Mouse (Mus musculus) liver, postnatal 0 days (tissue): Measurements from ENCODE around the gene Heca. TPM values are rescaled to one million over a fixed set of nuclear protein-coding genes. Genes with fewer than 3 reads are reported as not detected.

Source experiments
- ATAC-seq: fragments of 200-750 bp; cut with Nextera tagmentation; 2 replicates; pipeline ENCODE4 v1.8.0; 2017; ENCODE audit warnings: mild to moderate bottlenecking, moderate library complexity
- DNase-seq: peaks from one replicate; pipeline ENCODE4 v3.0.0-alpha.2; 2016
- H3K27ac ChIP-seq: fragments of 300-500 bp; sonication (generic); 2 replicates; pipeline ENCODE4 v1.5.1; 2014; ENCODE audit warnings: antibody characterized with exemption, moderate library complexity, mild to moderate bottlenecking, low read depth
- H3K27me3 ChIP-seq: fragments of 300-500 bp; sonication (generic); 2 replicates; pipeline ENCODE4 v1.6.1; 2014; ENCODE audit warnings: low read length, control low read depth, mixed read lengths; ENCODE audit not compliant: insufficient read depth
- H3K36me3 ChIP-seq: fragments of 300-500 bp; sonication (generic); replicated peaks from 2 replicates; pipeline ENCODE4 v1.6.1; 2014; ENCODE audit warnings: mild to moderate bottlenecking, control low read depth, low read length, moderate library complexity, mixed read lengths; ENCODE audit not compliant: insufficient read depth
- H3K4me1 ChIP-seq: fragments of 300-500 bp; sonication (generic); 2 replicates; pipeline ENCODE4 v1.6.1; 2014; ENCODE audit warnings: antibody characterized with exemption, mild to moderate bottlenecking, control low read depth; ENCODE audit not compliant: insufficient read depth
- H3K4me2 ChIP-seq: fragments of 300-500 bp; sonication (generic); 2 replicates; pipeline ENCODE4 v1.6.1; 2014; ENCODE audit warnings: low read depth, mild to moderate bottlenecking, low read length, moderate library complexity, mixed read lengths
- H3K4me3 ChIP-seq: fragments of 300-500 bp; sonication (generic); 2 replicates; pipeline ENCODE4 v1.5.1; 2014; ENCODE audit warnings: low read depth, low read length
- H3K9ac ChIP-seq: fragments of 300-500 bp; sonication (generic); replicated peaks from 2 replicates; pipeline ENCODE4 v1.6.1; 2014; ENCODE audit warnings: mild to moderate bottlenecking, moderate library complexity
- H3K9me3 ChIP-seq: fragments of 300-500 bp; sonication (generic); 2 replicates; pipeline ENCODE4 v1.6.1; 2016; ENCODE audit warnings: mild to moderate bottlenecking, control low read depth, low read length, mixed read lengths
- CTCF ChIP-seq: sonication (generic); IDR thresholded peaks from 2 replicates; pipeline ENCODE4 v1.5.1; 2016; ENCODE audit warnings: antibody characterized with exemption, low read depth
- EP300 ChIP-seq: IDR thresholded peaks from 2 replicates; pipeline ENCODE4 v1.6.1; 2016; ENCODE audit warnings: antibody characterized with exemption, low read depth, mild to moderate bottlenecking
- WGBS: fragments of 180-500 bp; shearing (Covaris S2); extraction: QIAGEN DNeasy Blood & Tissue Kit; methylation state at CpG from one replicate; pipeline ENCODE4 v1.1.7; 2014; ENCODE audit not compliant: insufficient replicate concordance; 5-methylcytosine and 5-hydroxymethylcytosine counted together
- polyA plus RNA-seq: library from polyadenylated mRNA; unstranded; fragments of >200 nt; fragmentation: Nextera tagmentation; extraction: Ambion mirVana; gene quantifications from 2 replicates; pipeline ENCODE4 v1.2.1, GENCODE M21; 2015

The Heca gene
- polyA plus RNA-seq = 2.3 and 2.4 TPM in 2 replicates

DNA sequence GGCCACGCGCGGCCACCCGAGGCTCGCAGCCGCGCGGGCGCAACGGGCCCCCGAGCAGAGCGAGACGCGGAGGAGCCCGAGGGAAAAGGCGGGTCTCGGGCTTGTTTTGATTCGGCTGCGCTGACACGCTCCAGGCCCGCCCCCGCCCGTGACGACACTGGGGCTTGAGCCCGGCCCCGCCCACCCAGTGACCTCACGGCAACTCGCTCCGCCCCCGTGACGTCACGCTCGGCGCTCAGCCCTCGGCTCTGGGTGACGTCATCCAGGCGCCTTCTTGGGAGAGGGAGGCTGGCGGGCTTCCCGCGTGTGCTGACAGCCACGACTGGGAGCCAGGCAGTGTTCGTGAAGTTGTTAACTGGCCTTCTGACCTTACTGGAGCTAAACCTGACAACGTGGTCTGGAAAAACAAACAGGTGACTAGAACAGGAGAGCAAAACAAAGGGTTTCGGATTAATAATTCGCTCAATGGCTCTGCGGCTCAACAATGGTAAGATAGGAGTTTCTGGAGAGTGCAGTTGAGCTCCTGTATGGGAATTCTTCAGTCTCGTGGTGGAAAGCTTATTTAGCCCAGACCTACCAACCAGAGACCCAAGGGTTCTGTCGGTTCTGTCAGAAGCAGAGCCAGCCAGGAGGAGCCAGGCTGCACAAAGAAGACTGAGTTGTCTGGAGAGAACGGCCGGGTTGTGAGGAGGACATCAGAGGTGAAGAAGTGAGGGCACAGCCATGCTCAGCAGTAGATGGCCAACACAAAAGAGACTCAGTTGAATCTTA is at the start of gene Heca:
Gene Heca, minus strand, starts transcription at position 108 of the 771 bp plus-strand sequence.
- no peak for TF ChIP-seq CTCF
- no peak for TF ChIP-seq EP300
- peak within 1 kb of the TSS; percentile 81 for H3K4me2 ChIP-seq
- H3K9me3 ChIP-seq = no peaks in the 10 kb centered on the region
- peak within 1 kb of the TSS; percentile 96 for H3K27ac ChIP-seq
- H3K4me1 ChIP-seq = peaks cover 10% of the 10 kb centered on the region; the same call in 1 of the 2 replicates
- DNase-seq = peak; percentile 96
- peak within 1 kb of the TSS; percentile 80 for H3K4me3 ChIP-seq
- no peaks in the 10 kb centered on the region for H3K27me3 ChIP-seq
- H3K9ac ChIP-seq = peak within 1 kb of the TSS; percentile 94
- H3K36me3 ChIP-seq = no peaks in the 10 kb centered on the region
- ATAC-seq = peak; percentile 94
- WGBS = 6% methylated on average over 47 of the region's 50 CpGs

DNA sequence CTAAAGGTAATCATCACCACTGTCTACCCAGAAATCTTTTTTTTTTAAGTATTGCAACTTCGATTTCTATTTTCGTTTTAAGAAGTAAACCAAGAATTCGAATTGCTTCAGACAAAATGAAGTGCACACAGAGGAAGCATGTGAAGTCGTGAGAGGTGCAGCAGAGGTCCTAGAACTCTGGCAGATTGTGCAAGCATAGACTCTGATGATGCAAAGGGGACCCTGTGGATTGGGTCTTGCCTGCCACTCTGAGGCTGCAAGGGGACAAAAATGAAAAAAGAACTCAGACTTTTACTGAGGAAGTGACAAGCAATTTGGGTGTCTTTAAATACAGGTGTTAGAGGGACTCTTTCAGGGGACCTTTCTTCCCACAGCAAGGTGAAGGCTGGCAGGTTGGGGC is 42.7 kb upstream of the Heca start:
- ATAC-seq = no peak
- TF ChIP-seq CTCF (no peak), EP300 (no peak)
- 62% methylated on average over 4 of the region's 4 CpGs for WGBS

DNA sequence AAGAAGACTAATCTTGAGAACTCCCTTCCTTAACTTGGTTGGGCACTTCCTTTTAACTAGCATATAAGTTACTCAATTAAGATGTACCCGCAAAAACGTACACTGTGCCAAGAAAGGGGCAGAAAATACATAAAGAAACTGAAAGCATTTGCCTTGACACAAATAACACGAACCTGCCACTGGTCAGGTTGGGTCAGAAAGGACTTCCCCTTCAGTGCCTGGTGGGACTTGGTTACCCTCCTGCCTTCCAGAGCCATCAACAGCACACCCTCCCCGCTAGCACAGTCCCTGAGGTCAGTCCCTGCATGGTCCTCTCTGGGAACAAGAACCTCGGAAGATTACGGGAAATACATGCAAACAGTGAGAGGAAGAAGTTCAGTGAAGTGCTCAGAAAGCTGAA is 41.3 kb upstream of the Heca start:
- 50% methylated on average over 6 of the region's 6 CpGs for WGBS
- H3K27me3 ChIP-seq = no peaks in the 10 kb centered on the region

More for the DNA sequence above, 42.7 kb upstream of the Heca start:
- no peak overlapping the region for H3K9ac ChIP-seq
- no peaks in the 10 kb centered on the region for H3K4me1 ChIP-seq
- DNase-seq = no peak
- no peaks in the 10 kb centered on the region for H3K27me3 ChIP-seq
- H3K9me3 ChIP-seq = no peaks in the 10 kb centered on the region
- H3K36me3 ChIP-seq = no peaks in the 10 kb centered on the region
- H3K27ac ChIP-seq = no peak overlapping the region
- no peak overlapping the region for H3K4me3 ChIP-seq
- no peak overlapping the region for H3K4me2 ChIP-seq

DNA sequence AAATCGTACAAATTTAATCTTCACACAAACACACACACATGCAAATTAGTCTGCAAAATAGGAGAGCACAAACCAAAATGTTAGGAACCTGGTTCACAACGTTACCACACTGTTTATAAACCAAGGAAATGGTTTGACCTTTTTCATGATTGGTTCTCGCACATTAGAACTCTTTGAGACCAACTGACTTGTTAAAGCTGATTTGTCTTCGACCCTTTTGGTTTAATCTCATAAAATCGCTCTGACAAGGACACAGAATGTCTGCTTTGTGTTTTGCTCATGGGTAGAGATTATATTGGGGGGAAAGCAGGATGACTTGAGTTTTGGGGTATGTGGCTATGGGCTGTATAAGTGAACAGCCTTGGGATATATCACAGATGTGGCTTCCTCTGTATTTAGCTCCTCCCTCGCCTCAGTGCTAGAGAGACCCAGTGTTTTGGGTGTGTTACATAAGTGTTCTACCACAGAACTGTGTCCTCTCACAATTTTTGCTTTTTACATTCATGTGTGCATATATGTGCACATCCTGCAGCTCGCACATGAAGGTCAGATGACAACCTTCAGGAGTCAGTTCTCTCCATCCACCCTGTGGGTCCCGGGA is 40.1 kb upstream of the Heca start:
- DNase-seq = no peak
- H3K27me3 ChIP-seq = no peaks in the 10 kb centered on the region
- no peaks in the 10 kb centered on the region for H3K36me3 ChIP-seq
- no peak for ATAC-seq
- no peaks in the 10 kb centered on the region for H3K9me3 ChIP-seq
- no peak overlapping the region for H3K27ac ChIP-seq
- WGBS = 75% methylated on average over 8 of the region's 8 CpGs
- H3K9ac ChIP-seq = no peak overlapping the region
- H3K4me1 ChIP-seq = no peaks in the 10 kb centered on the region
- H3K4me3 ChIP-seq = no peak overlapping the region
- no peak overlapping the region for H3K4me2 ChIP-seq
- TF ChIP-seq CTCF (no peak), EP300 (no peak)

More for the DNA sequence above, 41.3 kb upstream of the Heca start:
- DNase-seq = no peak
- H3K9me3 ChIP-seq = no peaks in the 10 kb centered on the region
- H3K4me1 ChIP-seq = no peaks in the 10 kb centered on the region
- H3K9ac ChIP-seq = no peak overlapping the region
- ATAC-seq = no peak
- no peak overlapping the region for H3K27ac ChIP-seq
- H3K4me3 ChIP-seq = no peak overlapping the region
- H3K4me2 ChIP-seq = no peak overlapping the region
- H3K36me3 ChIP-seq = no peaks in the 10 kb centered on the region
- TF ChIP-seq CTCF (no peak), EP300 (no peak)

DNA sequence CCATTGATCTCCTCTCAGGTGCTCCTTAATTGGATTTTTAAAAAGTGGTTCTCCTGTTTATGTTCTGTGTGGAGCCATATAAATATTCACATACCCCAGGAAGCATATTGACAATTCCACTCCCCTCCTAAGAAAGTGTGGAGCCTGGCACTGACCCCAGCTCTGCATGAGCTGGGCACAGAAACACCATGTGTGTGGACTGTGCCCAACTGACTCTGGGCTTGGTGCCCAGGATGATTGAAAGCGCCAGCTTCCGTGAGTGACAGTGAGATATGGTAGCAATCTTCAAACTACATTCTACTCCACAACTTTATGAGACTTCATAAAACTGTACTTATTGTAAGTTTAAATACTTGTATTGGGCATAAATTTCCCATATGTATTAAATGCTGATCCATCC is 35.4 kb upstream of the Heca start:
- H3K4me3 ChIP-seq = no peak overlapping the region
- H3K9ac ChIP-seq = no peak overlapping the region
- H3K27ac ChIP-seq = no peak overlapping the region
- TF ChIP-seq EP300 = no peak
- TF ChIP-seq CTCF = no peak
- H3K4me2 ChIP-seq = no peak overlapping the region
- no peaks in the 10 kb centered on the region for H3K27me3 ChIP-seq
- H3K9me3 ChIP-seq = no peaks in the 10 kb centered on the region
- no peaks in the 10 kb centered on the region for H3K4me1 ChIP-seq
- ATAC-seq (no peak), DNase-seq (no peak)
- H3K36me3 ChIP-seq = no peaks in the 10 kb centered on the region
- WGBS = 84% methylated on average over 2 of the region's 2 CpGs

DNA sequence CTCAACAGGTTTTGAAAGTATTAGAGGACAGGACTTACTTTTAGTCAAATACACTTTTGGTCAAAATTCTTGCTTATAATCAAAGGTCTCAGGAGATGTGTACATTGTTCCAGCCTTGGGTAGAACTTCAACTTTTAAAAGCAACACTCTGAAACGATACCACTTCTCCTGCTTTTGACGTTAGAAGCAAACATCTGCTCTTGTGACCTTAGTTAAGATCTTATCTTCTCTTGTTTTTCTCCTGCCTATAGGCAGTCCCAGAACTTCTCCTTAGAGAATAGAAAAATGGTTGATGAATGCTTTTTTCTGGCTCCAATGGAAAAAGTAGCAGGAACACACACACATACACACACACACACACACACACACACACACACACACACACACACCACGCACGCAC is 18.2 kb upstream of the Heca start:
- DNase-seq (no peak), ATAC-seq (no peak)
- no peaks in the 10 kb centered on the region for H3K27me3 ChIP-seq
- no peak overlapping the region for H3K4me2 ChIP-seq
- TF ChIP-seq CTCF (no peak), EP300 (no peak)
- H3K9ac ChIP-seq = no peak overlapping the region
- H3K4me1 ChIP-seq = no peaks in the 10 kb centered on the region
- no peak overlapping the region for H3K4me3 ChIP-seq
- no peak overlapping the region for H3K27ac ChIP-seq
- H3K36me3 ChIP-seq = no peaks in the 10 kb centered on the region
- WGBS = 48% methylated on average over 4 of the region's 4 CpGs
- no peaks in the 10 kb centered on the region for H3K9me3 ChIP-seq
